Mouse (Mus musculus): ENCODE measurements around the gene Aplnr. TPM values are rescaled to one million over a fixed set of nuclear protein-coding genes. Genes with fewer than 3 reads are reported as not detected.

Aplnr gene
- total and polyA plus RNA-seq, 3 experiments, result not detected

DNA sequence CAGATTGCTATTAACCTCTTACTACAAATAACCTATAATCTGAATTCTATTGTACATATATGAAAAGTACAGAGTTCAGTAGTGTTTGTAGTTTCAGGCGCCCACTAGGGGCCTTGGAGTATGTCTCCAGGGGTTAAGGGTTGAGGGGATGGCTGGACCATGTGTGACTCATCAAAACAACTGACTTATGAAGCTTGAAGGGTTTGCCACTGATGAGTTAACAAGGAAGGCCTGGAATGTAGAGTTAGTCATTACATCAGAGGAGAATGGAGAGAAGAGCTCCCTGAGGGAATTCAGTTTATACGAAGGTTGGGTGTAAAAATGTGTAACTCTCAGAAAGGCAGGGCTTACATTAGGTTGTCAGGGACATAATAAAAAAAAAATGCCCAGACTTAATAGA, 38.0 kb upstream of the Aplnr start:
- Histone ChIP-seq H3K9ac (ENCODE audit: insufficient read depth, low read depth) (no peak overlapping the region), H3K4me1 (ENCODE audit: control insufficient read depth in 1 of 2, insufficient read depth in 2 of 2) (no peaks in the 10 kb centered on the region), H3K4me3 (replicated peaks in 1 of 3; ENCODE audit: low read depth in 2 of 3, low read length in 2 of 3, poor library complexity in 1 of 3) (no peak overlapping the region), H3K27ac (ENCODE audit: insufficient read depth, low read depth) (no peak overlapping the region), H3K79me2 (replicated peaks; ENCODE audit: control insufficient read depth, extremely low read depth, insufficient read depth, poor library complexity, severe bottlenecking) (no peaks in the 10 kb centered on the region), H3K9me3 (replicated peaks; ENCODE audit: low read length) (no peaks in the 10 kb centered on the region), H3K4me2 (ENCODE audit: insufficient read depth, low read depth, poor library complexity, severe bottlenecking) (no peak overlapping the region), H3K27me3 (replicated peaks) (no peaks in the 10 kb centered on the region), H3K36me3 (replicated peaks in 1 of 2; ENCODE audit: control insufficient read depth in 1 of 2, insufficient read depth in 1 of 2, low read length in 1 of 2) (no peaks in the 10 kb centered on the region)
- in situ Hi-C loops (cut with MboI; ENCODE audit: low pct_ligation_motif_present, low pct_unique_long_range_greater_than_20kb, low sequenced_read_pairs), result no loop called here
- dilution Hi-C loops (cut with MboI; ENCODE audit: extremely low pct_ligation_motif_present, extremely low pct_unique_long_range_greater_than_20kb, low sequenced_read_pairs), result no loop called here
- TF ChIP-seq TBP (conservative IDR thresholded peaks at IDR 0.05; ENCODE audit: low read depth, low read length) (no peak), ZMIZ1 (IDR thresholded peaks at IDR 0.05; ENCODE audit: low read depth, low read length) (no peak), NELFE (IDR thresholded peaks at IDR 0.05; ENCODE audit: low read depth, low read length) (no peak), EP300 (IDR thresholded peaks at IDR 0.05; ENCODE audit: low read length) (no peak), ZC3H11A (IDR thresholded peaks at IDR 0.05; ENCODE audit: low read depth, low read length) (no peak), JUN (IDR thresholded peaks at IDR 0.05; ENCODE audit: insufficient read depth, low read depth, low read length) (no peak), MXI1 (IDR thresholded peaks at IDR 0.05; ENCODE audit: low read depth, low read length) (no peak), USF2 (conservative IDR thresholded peaks at IDR 0.05; ENCODE audit: low read depth, low read length) (no peak), RAD21 (IDR thresholded peaks at IDR 0.05; ENCODE audit: low read depth, low read length) (no peak), MYC (IDR thresholded peaks at IDR 0.05; ENCODE audit: low read depth, low read length) (no peak)
- DNase-seq (ENCODE audit: extremely low read depth), result no peak

- in situ Hi-C loops (cut with MboI; ENCODE audit: low pct_ligation_motif_present, low pct_unique_long_range_greater_than_20kb, low sequenced_read_pairs), result no loop called here
- Histone ChIP-seq H3K4me2 (ENCODE audit: insufficient read depth, low read depth, poor library complexity, severe bottlenecking) (no peak overlapping the region), H3K9me3 (replicated peaks; ENCODE audit: low read length) (no peaks in the 10 kb centered on the region), H3K27ac (ENCODE audit: insufficient read depth, low read depth) (no peak overlapping the region), H3K27me3 (replicated peaks) (no peaks in the 10 kb centered on the region), H3K4me1 (ENCODE audit: control insufficient read depth in 1 of 2, insufficient read depth in 2 of 2) (no peaks in the 10 kb centered on the region), H3K4me3 (replicated peaks in 1 of 3; ENCODE audit: low read depth in 2 of 3, low read length in 2 of 3, poor library complexity in 1 of 3) (no peak overlapping the region), H3K79me2 (replicated peaks; ENCODE audit: control insufficient read depth, extremely low read depth, insufficient read depth, poor library complexity, severe bottlenecking) (no peaks in the 10 kb centered on the region), H3K9ac (ENCODE audit: insufficient read depth, low read depth) (no peak overlapping the region), H3K36me3 (replicated peaks in 1 of 2; ENCODE audit: control insufficient read depth in 1 of 2, insufficient read depth in 1 of 2, low read length in 1 of 2) (no peaks in the 10 kb centered on the region)
- DNase-seq (ENCODE audit: extremely low read depth), result no peak
- dilution Hi-C loops (cut with MboI; ENCODE audit: extremely low pct_ligation_motif_present, extremely low pct_unique_long_range_greater_than_20kb, low sequenced_read_pairs), result no loop called here
- TF ChIP-seq IRF4 (IDR thresholded peaks at IDR 0.05; ENCODE audit: low read depth, low read length) (no peak), JUN (IDR thresholded peaks at IDR 0.05; ENCODE audit: insufficient read depth, low read depth, low read length) (no peak), ETS1 (conservative IDR thresholded peaks at IDR 0.05; ENCODE audit: low read depth, low read length) (no peak), CTCF (conservative IDR thresholded peaks at IDR 0.05 in 1 of 2, IDR thresholded peaks at IDR 0.05 in 1 of 2; ENCODE audit: low read depth in 2 of 2, low read length in 2 of 2) (no peak), NRF1 (IDR thresholded peaks at IDR 0.05; ENCODE audit: low read depth, low read length) (no peak), ZMIZ1 (IDR thresholded peaks at IDR 0.05; ENCODE audit: low read depth, low read length) (no peak), SMC3 (IDR thresholded peaks at IDR 0.05; ENCODE audit: low read depth, low read length) (no peak), ZNF384 (IDR thresholded peaks at IDR 0.05; ENCODE audit: low read depth, low read length) (no peak)
Observed at GRCm38 (mm10) chr2:85098824-85099511, 37.1 kb upstream of the Aplnr start.
